Mouse (Mus musculus): ENCODE results near the gene Lhpp. TPM values are rescaled to one million over a fixed set of nuclear protein-coding genes. Genes with fewer than 3 reads are reported as not detected.

Gene Lhpp
- polyA plus RNA-seq, 1 experiment from 2014 or later: 20.5 TPM

- peak overlapping the region; percentile 61 for H3K27ac ChIP-seq (replicated peaks)
Measured at GRCm38 (mm10) chr7:132712044-132712708, 101.7 kb downstream of the Lhpp start.

GRCm38 (mm10) chr7:132712956-132713355 lies 102.5 kb downstream of the Lhpp start:
- DNase-seq (ENCODE audit: low spot score): no peak
- Histone ChIP-seq H3K4me3 (no peak overlapping the region), H3K27ac (replicated peaks) (peak overlapping the region; percentile 38; the same call in 1 of the 2 replicates), H3K4me1 (peaks cover 47% of the 10 kb centered on the region), H3K9me3 (replicated peaks) (no peaks in the 10 kb centered on the region), H3K27me3 (ENCODE audit: low read depth, poor library complexity, severe bottlenecking) (no peaks in the 10 kb centered on the region), H3K36me3 (peaks cover 32% of the 10 kb centered on the region)
- 88% methylated on average over 7 of the region's 7 CpGs for WGBS

More at GRCm38 (mm10) chr7:132712044-132712708, 101.7 kb downstream of the Lhpp start:
- H3K4me3 ChIP-seq: no peak overlapping the region
- WGBS: 61% methylated on average over 16 of the region's 16 CpGs
- peaks cover 42% of the 10 kb centered on the region for H3K4me1 ChIP-seq
- peaks cover 32% of the 10 kb centered on the region for H3K36me3 ChIP-seq
- no peak for DNase-seq (ENCODE audit: low spot score)
- no peaks in the 10 kb centered on the region for H3K27me3 ChIP-seq (ENCODE audit: low read depth, poor library complexity, severe bottlenecking)
- H3K9me3 ChIP-seq (replicated peaks): no peaks in the 10 kb centered on the region

- DNase-seq (ENCODE audit: low spot score): no peak
- Histone ChIP-seq H3K36me3 (peaks cover 32% of the 10 kb centered on the region), H3K9me3 (replicated peaks) (no peaks in the 10 kb centered on the region), H3K4me1 (peaks cover 54% of the 10 kb centered on the region), H3K4me3 (no peak overlapping the region), H3K27me3 (ENCODE audit: low read depth, poor library complexity, severe bottlenecking) (no peaks in the 10 kb centered on the region), H3K27ac (replicated peaks) (peak overlapping the region; percentile 66)
- 76% methylated on average over 8 of the region's 8 CpGs for WGBS
Measured at GRCm38 (mm10) chr7:132713483-132714126, 103.2 kb downstream of the Lhpp start.

GRCm38 (mm10) chr7:132714236-132714923 lies 103.9 kb downstream of the Lhpp start:
- peaks cover 32% of the 10 kb centered on the region for H3K36me3 ChIP-seq
- no peak for DNase-seq (ENCODE audit: low spot score)
- H3K4me1 ChIP-seq: peaks cover 54% of the 10 kb centered on the region
- H3K27me3 ChIP-seq (ENCODE audit: low read depth, poor library complexity, severe bottlenecking): no peaks in the 10 kb centered on the region
- H3K9me3 ChIP-seq (replicated peaks): no peaks in the 10 kb centered on the region
- no peak overlapping the region for H3K4me3 ChIP-seq
- WGBS: 69% methylated on average over 6 of the region's 6 CpGs
- H3K27ac ChIP-seq (replicated peaks): peak overlapping the region; percentile 46

- Histone ChIP-seq H3K36me3 (peaks cover 32% of the 10 kb centered on the region), H3K27ac (replicated peaks) (no peak overlapping the region), H3K9me3 (replicated peaks) (no peaks in the 10 kb centered on the region), H3K4me3 (no peak overlapping the region), H3K4me1 (peaks cover 55% of the 10 kb centered on the region), H3K27me3 (ENCODE audit: low read depth, poor library complexity, severe bottlenecking) (no peaks in the 10 kb centered on the region)
- no peak for DNase-seq (ENCODE audit: low spot score)
- WGBS: 93% methylated on average over 4 of the region's 4 CpGs
Measured at GRCm38 (mm10) chr7:132715259-132715658, 104.8 kb downstream of the Lhpp start.

- no peak overlapping the region for H3K4me3 ChIP-seq
- WGBS: 91% methylated on average over 4 of the region's 4 CpGs
- no peaks in the 10 kb centered on the region for H3K27me3 ChIP-seq (ENCODE audit: low read depth, poor library complexity, severe bottlenecking)
- H3K9me3 ChIP-seq (replicated peaks): no peaks in the 10 kb centered on the region
- no peak for DNase-seq (ENCODE audit: low spot score)
- H3K36me3 ChIP-seq: peaks cover 14% of the 10 kb centered on the region
- peaks cover 41% of the 10 kb centered on the region for H3K4me1 ChIP-seq
- peak overlapping the region; percentile 38; the same call in 1 of the 2 replicates for H3K27ac ChIP-seq (replicated peaks)
Measured at GRCm38 (mm10) chr7:132719570-132719969, 109.1 kb downstream of the Lhpp start.

- WGBS: 88% methylated on average over 8 of the region's 8 CpGs
- Histone ChIP-seq H3K27ac (replicated peaks) (peak overlapping the region; percentile 43; the same call in 1 of the 2 replicates), H3K9me3 (replicated peaks) (no peaks in the 10 kb centered on the region), H3K4me1 (peaks cover 34% of the 10 kb centered on the region), H3K36me3 (peaks cover 4% of the 10 kb centered on the region), H3K4me3 (no peak overlapping the region), H3K27me3 (ENCODE audit: low read depth, poor library complexity, severe bottlenecking) (no peaks in the 10 kb centered on the region)
- DNase-seq (ENCODE audit: low spot score): no peak
Measured at GRCm38 (mm10) chr7:132720562-132720961, 110.1 kb downstream of the Lhpp start.

GRCm38 (mm10) chr7:132722401-132723370 lies 112.2 kb downstream of the Lhpp start:
- peaks cover 39% of the 10 kb centered on the region for H3K4me1 ChIP-seq
- no peak for DNase-seq (ENCODE audit: low spot score)
- WGBS: 91% methylated on average over 12 of the region's 12 CpGs

GRCm38 (mm10) chr7:132723906-132724305 lies 113.5 kb downstream of the Lhpp start:
- H3K9me3 ChIP-seq (replicated peaks): no peaks in the 10 kb centered on the region
- no peak for DNase-seq (ENCODE audit: low spot score)
- H3K27ac ChIP-seq (replicated peaks): no peak overlapping the region
- H3K4me3 ChIP-seq: no peak overlapping the region
- no peaks in the 10 kb centered on the region for H3K27me3 ChIP-seq (ENCODE audit: low read depth, poor library complexity, severe bottlenecking)
- 92% methylated on average over 11 of the region's 11 CpGs for WGBS
- no peaks in the 10 kb centered on the region for H3K36me3 ChIP-seq
- peaks cover 29% of the 10 kb centered on the region for H3K4me1 ChIP-seq

More at GRCm38 (mm10) chr7:132722401-132723370, 112.2 kb downstream of the Lhpp start:
- no peak overlapping the region for H3K27ac ChIP-seq (replicated peaks)
- H3K4me3 ChIP-seq: no peak overlapping the region
- no peaks in the 10 kb centered on the region for H3K27me3 ChIP-seq (ENCODE audit: low read depth, poor library complexity, severe bottlenecking)
- H3K9me3 ChIP-seq (replicated peaks): no peaks in the 10 kb centered on the region
- no peaks in the 10 kb centered on the region for H3K36me3 ChIP-seq

- no peak for DNase-seq (ENCODE audit: low spot score)
- H3K9me3 ChIP-seq (replicated peaks): no peaks in the 10 kb centered on the region
- H3K27me3 ChIP-seq (ENCODE audit: low read depth, poor library complexity, severe bottlenecking): no peaks in the 10 kb centered on the region
- WGBS: 90% methylated on average over 5 of the region's 5 CpGs
- no peak overlapping the region for H3K4me3 ChIP-seq
- H3K27ac ChIP-seq (replicated peaks): no peak overlapping the region
- peaks cover 6% of the 10 kb centered on the region for H3K36me3 ChIP-seq
- H3K4me1 ChIP-seq: peaks cover 33% of the 10 kb centered on the region
Measured at GRCm38 (mm10) chr7:132724501-132725062, 114.1 kb downstream of the Lhpp start.

GRCm38 (mm10) chr7:132726106-132726861 lies 115.8 kb downstream of the Lhpp start:
- DNase-seq (ENCODE audit: low spot score): no peak
- Histone ChIP-seq H3K27me3 (ENCODE audit: low read depth, poor library complexity, severe bottlenecking) (no peaks in the 10 kb centered on the region), H3K4me3 (no peak overlapping the region), H3K27ac (replicated peaks) (0 out of 2 replicates have a peak overlapping the region, but pooled peaks have one; percentile 10), H3K4me1 (peaks cover 34% of the 10 kb centered on the region), H3K36me3 (peaks cover 8% of the 10 kb centered on the region), H3K9me3 (replicated peaks) (no peaks in the 10 kb centered on the region)
- WGBS: 88% methylated on average over 13 of the region's 13 CpGs

Data from midbrain, embryonic 10.5 days (tissue).